Mouse (Mus musculus): ENCODE measurements around the gene Rgs3.

Rgs3 gene

DNA sequence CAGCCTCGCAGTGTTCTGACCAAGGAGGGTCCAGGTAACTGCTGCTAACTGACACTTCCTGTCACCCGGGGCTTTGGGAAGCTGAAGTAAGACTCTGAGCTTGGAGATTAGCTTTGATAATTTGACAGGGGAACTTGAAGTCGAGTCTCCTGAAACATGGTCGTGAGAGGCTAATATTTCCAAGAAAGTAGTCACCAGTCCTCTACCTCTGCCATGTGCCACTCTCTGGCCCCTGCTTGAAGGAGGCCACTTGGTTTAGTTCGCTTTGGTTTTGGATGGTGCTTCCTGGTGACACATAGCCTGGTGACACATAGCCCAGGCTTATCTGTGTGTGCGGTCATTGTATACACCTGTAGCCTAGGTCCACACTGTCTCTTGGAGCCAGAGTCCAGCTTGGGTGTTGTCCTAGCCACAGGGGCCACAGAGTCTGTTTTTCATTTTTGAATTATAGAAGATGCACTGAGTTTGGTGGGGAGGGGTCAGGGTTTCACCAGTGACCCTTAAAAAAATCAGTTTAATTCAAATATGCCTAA, at the start of gene Rgs3:
Rgs3 (plus strand) TSS at position 51 of the 533 bp plus-strand sequence.
- in situ Hi-C loops (cut with MboI, MseI), result loop anchor here (5.0 kb wide), 2 partner anchors 137 to 197 kb away; no protein-coding TSS in a partner anchor

- in situ Hi-C loops (cut with MboI, MseI), result loop anchor here (5.0 kb wide), 1 partner anchor 38 kb away; the partner anchor contains the start of gene Wdr31
Observed at GRCm38 (mm10) chr4:62509946-62510345, 49.7 kb upstream of the Rgs3 start.

- in situ Hi-C loops (cut with MboI, MseI), result loop anchor here (5.0 kb wide), 1 partner anchor 42 kb away; the partner anchor contains the start of gene Wdr31
Observed at GRCm38 (mm10) chr4:62513998-62514506, 45.6 kb upstream of the Rgs3 start.

DNA sequence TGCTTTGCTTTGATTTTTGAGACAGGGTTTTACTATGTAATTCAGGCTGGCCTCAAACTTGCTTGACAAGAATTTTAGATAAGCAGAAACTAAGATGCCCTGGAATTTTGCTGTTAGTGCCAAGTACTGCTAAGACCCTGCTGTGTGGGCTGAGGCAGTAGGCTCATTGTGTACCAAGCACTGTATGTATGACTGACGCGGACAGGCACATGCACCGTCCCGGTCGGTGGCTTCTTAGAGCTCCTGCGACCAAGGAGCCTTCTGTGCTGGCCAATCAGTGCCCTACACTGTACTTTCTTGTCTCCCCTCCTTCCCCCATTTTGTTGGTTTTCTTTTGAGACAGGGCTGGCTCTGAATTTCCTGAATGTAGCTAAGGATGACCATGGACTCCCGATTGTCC, 44.7 kb upstream of the Rgs3 start:
- in situ Hi-C loops (cut with MboI, MseI), result loop anchor here (5.0 kb wide), 1 partner anchor 43 kb away; the partner anchor contains the start of gene Wdr31

GRCm38 (mm10) chr4:62515490-62515889, 44.2 kb upstream of the Rgs3 start:
- in situ Hi-C loops (cut with MboI, MseI), result no loop called here

DNA sequence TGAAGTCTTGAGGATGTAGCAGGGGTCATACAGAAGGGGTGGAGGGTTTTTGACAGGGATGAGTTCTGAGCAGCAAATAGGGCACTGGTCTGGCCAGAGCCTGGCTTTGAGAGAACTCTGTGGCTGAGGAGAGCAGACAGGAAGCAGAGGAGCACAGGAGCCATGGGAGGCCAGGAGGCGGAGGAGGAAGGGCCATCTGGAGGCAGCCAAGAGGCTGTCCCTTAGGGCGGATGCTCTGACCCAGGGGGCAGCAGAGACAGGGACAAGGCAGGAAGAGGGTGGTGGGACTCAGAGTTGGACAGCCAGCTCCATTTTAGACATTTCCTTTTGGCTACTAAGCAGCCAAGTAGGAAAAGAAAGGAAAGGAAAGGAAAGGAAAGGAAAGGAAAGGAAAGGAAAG, 43.6 kb upstream of the Rgs3 start:
- in situ Hi-C loops (cut with MboI, MseI), result no loop called here

DNA sequence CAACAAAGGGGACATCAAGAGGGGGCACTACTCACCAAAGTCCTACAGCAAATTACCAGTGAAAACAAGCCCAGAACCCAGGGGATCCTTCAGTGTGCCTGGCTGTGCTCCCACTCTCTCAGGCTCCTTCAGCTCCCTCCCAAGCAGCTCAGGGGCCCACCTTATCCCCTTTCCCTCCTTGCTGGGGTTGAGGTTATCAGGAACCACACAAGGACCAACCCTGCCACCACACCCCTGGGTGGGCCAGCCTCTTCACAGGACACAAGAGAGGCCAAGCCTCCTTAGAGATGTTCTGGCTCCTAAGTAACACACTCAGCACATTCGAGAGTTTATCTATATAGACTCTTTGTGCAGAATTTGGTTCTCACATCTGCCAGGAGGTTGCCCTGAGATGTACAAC, 43.1 kb upstream of the Rgs3 start:
- in situ Hi-C loops (cut with MboI, MseI), result no loop called here

- in situ Hi-C loops (cut with MboI, MseI), result no loop called here
Observed at GRCm38 (mm10) chr4:62517046-62517445, 42.6 kb upstream of the Rgs3 start.

DNA sequence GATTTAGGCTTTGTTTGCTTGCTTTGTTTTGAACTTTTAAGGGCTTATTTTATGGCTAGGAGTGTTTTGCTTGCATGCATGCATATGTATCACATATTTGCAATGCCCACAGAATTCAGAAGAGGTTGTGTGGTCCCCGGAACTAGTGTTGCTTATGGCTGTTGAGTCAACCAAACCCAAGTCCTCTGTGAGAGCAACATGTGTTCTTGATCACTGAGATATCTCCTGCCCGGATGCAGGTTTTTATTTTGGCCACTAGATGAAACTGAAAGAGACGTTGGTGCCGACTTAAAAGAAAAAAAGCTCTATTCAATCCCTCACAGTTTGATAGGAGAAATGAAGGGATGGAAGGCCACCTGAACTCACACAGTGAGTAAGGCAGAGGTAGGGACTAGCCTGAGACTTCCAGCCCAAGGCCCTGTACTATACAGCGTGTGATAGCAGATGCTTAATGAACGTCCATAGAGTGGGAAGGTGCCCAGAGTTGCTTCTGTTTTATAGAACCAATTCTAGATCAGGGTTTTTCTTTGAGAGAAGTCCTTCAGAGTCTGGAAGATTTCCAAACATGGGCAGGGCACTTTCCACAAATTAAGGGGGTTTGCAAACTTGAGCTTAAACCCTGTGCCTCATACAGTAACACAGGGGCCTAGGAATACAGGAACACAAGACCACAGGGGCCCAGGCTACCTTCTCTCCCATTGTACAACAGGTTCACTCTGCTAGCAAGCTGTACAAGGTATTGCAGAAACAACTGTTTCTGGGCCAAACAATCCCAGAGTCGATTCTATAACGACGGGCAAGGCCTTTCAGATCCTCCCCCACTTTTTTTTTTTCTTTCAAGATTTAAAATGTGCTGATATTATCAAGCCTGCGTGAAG, 41.9 kb upstream of the Rgs3 start:
- in situ Hi-C loops (cut with MboI, MseI), result no loop called here

GRCm38 (mm10) chr4:62518416-62519121, 41.1 kb upstream of the Rgs3 start:
- in situ Hi-C loops (cut with MboI, MseI), result no loop called here

GRCm38 (mm10) chr4:62519122-62519848, 40.4 kb upstream of the Rgs3 start:
- in situ Hi-C loops (cut with MboI, MseI), result no loop called here

- in situ Hi-C loops (cut with MboI, MseI), result no loop called here
Observed at GRCm38 (mm10) chr4:62519849-62520233, 39.8 kb upstream of the Rgs3 start, which contains the start of gene Alad. Gene Alad, minus strand, starts transcription at chr4:62519918.

DNA sequence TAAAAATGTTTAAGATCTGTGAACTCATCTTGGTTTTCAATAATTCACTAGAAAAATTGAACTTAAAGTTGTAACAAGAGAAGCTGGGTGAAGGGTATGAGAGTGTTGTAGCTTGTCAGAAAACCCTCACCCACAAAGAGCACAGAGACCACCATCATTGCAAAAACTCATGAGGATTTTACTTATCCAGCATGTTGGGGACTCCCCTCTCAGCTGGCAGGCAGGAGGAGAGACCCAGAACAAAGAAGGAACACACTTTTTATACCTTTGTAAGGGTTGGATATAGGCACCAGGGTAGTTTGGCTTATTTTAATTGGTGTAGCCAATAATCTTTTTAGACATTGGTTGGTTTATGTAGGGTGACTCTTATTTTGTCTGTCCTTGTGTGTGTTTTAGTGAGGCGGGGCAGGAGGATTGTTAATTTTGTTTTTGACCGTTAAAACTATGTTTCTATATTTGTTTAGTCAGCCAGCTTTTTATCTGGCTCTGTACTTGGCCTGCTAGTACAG, 38.7 kb upstream of the Rgs3 start:
- in situ Hi-C loops (cut with MboI, MseI), result no loop called here

GRCm38 (mm10) chr4:62524651-62525488, 34.8 kb upstream of the Rgs3 start, which contains the start of the genes Pole3 and 4933430I17Rik:
Gene Pole3, minus strand, starts transcription at chr4:62525068.
Gene 4933430I17Rik, plus strand, starts transcription at chr4:62525369.
- in situ Hi-C loops (cut with MboI, MseI), result no loop called here

DNA sequence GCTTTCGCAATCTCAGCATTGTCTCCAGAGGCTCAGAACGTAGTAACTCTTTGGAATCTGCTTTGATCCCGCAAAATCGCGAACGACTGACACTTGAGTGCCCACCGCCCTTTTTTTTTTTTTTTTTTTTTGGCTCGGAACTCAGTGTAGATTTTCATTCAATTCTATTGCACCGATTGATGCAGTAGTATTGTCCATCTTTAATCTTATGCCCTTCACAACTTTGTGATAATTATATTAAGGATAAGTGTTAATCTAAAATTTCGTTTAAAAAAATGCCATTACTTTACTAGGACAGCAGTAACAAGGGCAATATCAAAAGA, 34.2 kb upstream of the Rgs3 start:
- in situ Hi-C loops (cut with MboI, MseI), result no loop called here

DNA sequence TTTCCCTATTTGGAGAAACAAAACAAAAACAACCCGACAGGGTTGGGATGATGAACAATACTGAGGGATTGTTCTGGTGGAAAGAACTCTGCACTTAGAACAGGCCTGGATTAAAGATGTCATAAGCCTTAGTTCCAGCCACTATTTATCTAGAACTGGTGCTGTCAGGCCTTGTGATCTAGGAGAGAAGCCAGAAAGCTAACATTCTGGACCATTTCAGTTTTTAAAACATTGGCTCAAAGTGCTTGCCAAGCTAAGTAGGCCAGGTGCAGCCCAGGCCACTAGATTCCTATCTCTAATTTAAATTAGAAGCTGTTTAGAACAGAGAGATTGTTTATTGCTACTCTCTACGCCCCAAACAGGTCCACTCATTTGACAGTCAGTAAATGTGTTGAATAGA, 33.4 kb upstream of the Rgs3 start:
- in situ Hi-C loops (cut with MboI, MseI), result no loop called here

DNA sequence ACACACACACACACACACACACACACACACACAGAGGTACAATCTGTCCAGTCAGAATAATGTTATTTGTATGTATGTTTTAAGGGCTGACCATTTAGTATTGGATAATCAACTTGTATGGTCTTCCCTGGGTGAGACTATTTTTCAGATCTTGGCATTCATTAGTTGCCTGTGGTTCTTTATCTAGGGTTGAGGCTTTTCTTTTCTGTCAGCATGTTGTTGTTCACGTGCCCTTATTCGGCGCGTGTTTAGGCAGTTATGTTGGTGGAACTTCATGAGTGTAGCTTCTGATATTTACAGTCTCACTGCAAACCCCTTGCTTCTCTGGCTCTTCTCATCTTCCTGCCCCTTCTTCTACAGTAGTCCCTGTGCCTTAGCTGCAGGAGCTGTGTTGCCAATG, 32.0 kb upstream of the Rgs3 start:
- in situ Hi-C loops (cut with MboI, MseI), result no loop called here

GRCm38 (mm10) chr4:62533729-62534128, 25.9 kb upstream of the Rgs3 start:
- in situ Hi-C loops (cut with MboI, MseI), result no loop called here

DNA sequence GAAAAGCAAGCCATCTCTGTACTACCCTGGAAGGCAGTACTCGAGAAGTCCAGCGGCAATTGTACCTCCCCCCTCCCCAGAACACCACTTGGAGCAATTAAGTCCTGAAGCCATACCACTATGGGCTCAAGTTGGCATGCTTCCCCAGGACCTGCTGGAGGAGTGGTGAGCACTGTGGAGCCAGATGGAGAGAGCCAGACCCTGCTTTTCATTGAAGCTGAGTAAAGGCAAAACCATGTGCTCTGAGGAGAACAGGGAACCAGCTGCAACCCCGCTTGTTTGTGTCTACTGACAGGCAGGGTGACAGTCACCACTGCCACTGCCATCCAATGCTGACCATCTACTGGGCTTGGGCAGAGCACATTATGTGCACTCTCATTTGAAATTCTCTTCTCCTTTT, 17.8 kb upstream of the Rgs3 start:
- in situ Hi-C loops (cut with MboI, MseI), result no loop called here

GRCm38 (mm10) chr4:62543782-62544181, 15.9 kb upstream of the Rgs3 start:
- in situ Hi-C loops (cut with MboI, MseI), result no loop called here
